Mouse (Mus musculus) CD4-positive, CD25-positive, alpha-beta regulatory T cell, adult 2 months (primary cell): ENCODE measurements around the gene Eif3f.
A peak's percentile ranks its signal among the peaks of the same experiment; 100 is the strongest.

Experiments used
- DNase-seq: peaks from one replicate; pipeline ENCODE4 v3.0.0-alpha.2; 2012; ENCODE audit warnings: low read depth, low spot score

The Eif3f gene

GRCm38 (mm10) chr7:108933794-108934731 lies at the start of gene Eif3f:
TSS of gene Eif3f (plus strand) at chr7:108934417.
- peak; percentile 97 for DNase-seq

DNA sequence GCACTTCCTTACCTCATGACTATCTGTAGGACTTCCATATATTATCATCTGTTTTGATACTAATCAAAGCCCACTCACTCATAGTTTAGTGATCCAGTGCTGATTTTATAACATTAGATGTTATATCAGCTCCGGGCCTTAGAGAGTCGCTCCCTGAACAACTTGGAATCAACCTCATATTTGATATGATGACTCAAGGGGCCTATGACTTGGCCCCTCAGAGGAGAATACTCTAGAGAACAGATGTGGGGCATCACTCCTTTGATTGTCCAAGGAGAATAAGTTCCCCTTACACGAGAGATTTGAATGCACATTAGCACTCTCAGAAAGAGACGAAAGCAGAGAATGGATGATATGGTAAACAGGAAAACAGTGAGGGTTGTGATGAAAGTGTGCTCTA lies 49.3 kb upstream of the Eif3f start, which contains the start of gene Olfr518:
Olfr518 (minus strand) TSS at position 101 of the 400 bp plus-strand sequence.
- no peak for DNase-seq

DNA sequence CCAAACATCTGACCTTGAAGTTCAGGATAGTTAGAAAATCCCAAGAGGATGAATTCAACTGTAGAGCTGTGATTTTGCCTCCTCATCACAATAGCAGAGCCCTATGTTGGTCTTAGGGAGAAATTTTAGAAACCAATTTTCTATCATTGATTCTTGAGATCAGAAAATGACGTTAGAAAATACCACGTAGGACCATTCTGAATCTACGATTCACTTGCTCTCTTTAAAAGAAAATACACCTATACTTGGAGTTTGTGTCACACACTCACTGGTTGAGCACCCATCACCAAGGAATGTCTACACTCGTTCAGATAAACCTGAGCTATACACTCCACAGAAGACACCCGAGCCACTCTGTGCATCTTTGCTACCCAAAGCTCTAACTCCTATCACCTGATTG lies 39.9 kb upstream of the Eif3f start, which contains the start of gene Olfr519:
Olfr519 (minus strand) TSS at position 101 of the 400 bp plus-strand sequence.
- no peak for DNase-seq

DNA sequence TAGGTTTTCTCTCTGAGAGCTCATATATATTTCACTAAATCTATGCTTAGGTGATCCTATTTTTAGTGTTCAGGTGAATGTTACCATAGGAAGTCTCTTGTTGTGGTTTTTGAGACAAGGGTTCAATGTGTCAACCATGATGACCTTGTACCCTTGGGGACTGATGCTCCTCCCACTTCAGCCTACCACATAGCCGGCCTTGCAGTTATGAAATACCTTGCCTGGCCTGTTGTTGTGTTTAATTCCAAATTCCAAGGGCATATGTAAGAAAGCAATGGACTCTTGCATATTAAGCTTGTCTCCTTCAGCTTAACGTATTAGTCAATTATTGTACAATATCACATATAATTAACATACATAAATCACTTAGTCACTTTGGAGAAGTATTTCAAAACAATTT lies 30.2 kb upstream of the Eif3f start:
- no peak for DNase-seq

- DNase-seq: no peak
Measured at GRCm38 (mm10) chr7:108927043-108927442, 7.2 kb upstream of the Eif3f start.

DNA sequence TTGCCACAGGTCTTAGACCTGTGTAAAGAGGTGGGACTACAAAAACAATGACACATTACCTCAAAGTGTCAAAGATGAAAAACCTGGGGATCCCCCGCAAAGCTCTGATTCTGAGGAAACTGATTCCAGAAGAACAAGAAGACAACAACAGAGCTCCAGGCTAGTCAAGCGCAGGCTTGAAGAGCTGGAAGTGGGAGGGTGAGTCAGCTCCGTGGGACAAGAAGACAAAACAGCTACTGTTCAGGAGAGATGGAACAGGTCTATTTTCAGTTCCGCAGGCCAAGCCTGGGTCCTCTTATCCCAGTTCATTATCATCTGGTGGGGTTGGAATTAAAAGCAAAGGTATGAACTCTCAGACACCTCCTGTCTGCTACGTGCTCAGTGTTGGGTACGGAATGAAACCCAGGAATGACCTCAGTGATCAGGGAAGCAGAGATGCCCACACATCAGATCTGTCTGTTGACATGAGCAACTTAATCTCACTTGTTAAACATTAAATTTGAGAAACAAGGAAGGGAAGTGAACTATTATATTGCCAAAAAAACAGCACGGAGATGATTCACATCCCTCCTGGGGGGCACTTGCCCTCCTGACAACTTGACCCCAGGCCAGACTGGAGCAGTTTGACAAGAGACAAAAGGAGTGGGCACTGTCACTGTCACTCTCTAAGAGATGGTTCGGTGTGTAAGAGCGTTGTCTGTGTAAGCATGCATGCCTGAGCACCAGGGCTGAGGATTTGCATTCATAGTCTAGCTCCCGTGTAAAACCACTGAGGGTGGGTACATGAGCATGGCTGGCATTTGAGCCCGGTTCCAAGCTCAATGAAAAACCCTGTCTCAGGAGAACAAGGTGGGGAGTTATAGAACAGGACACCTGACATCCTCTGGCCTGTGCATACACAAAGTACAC lies 5.7 kb upstream of the Eif3f start:
- no peak for DNase-seq

- DNase-seq: no peak
Measured at GRCm38 (mm10) chr7:108929726-108930393, 4.4 kb upstream of the Eif3f start, which contains the start of gene Nlrp10. TSS of gene Nlrp10 (minus strand) at chr7:108930178.

DNA sequence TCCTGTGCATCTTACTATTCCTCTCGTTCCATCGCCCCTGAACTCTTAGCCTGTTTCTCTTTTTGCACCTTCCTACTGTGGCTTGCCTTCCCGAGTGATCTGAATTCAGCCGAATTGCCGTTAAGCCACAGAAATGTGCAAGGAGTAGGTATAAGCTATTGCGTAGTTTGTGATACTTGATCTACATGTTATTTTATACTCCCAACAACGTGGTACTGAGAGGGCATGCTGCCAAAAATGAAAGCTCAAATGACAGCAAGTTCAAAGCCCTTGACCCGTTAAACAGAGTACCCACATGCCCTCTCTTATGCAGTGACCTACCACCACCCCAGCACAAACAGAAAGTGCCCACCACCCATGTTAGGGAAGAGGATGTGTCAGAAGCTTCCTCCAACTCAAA lies 619 bp downstream of the Eif3f start:
- DNase-seq: no peak

DNA sequence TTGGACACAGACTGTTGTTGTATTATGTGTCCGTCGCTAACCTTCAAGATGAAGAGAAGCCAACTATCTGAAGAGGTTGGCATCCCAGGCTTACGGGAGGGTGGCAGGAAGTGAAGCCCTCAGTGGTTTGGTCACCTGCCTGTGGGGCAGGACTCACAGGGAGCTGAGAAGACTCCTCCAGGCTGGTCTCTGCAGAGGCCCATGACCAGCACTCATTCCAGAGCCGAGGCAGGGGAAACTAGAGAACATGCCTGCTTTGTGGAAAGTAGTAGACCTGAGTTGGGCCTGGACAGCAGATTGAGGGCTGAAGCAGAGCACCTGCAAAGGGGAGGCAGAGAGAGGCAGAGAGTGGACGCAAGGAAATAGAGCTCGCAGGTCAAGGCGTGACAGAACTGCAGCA lies 1.2 kb downstream of the Eif3f start:
- no peak for DNase-seq

DNA sequence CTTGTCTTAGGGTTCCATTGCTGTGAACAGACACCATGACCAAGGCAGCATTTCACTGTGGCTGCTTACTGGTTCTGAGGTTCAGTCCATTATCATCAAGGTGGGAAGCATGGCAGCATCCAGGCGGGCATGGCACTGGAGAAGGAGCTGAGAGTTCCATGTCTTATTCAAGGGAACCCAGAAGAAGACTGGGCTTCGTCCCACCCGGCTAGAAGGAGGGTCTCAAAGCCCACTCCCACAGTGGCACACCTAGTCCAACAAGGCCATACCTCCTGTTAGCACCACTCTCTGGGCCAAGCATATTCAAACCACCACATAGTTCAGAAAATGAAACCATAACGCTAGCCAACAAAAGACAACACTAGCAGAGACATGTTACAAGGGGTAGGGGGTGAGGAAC lies 2.4 kb downstream of the Eif3f start:
- no peak for DNase-seq

- no peak for DNase-seq
Measured at GRCm38 (mm10) chr7:108941466-108941865, 7.2 kb downstream of the Eif3f start.

- DNase-seq: peak; percentile 71
Measured at GRCm38 (mm10) chr7:108944002-108944401, 9.8 kb downstream of the Eif3f start.

GRCm38 (mm10) chr7:108948611-108949010 lies 14.4 kb downstream of the Eif3f start:
- DNase-seq: no peak

DNA sequence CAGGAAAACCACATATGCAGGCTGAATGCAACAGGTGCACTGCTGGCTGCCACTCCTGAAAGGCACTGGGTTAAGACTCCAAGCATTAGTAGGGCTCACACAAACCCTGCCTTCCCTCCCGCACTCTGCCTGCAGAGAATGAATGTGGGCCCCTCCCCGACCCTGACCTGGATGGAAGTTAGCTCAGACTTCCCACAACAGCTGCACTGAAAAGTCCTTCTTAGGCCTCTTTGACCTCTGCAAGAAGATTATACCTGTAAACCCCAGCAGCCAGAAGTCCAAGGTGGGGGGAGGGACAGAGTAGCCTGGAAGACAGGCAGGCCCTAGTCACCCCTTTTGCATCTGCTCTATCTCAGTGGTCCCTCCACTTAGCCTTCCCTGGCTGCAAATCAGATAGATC lies 15.1 kb downstream of the Eif3f start:
- DNase-seq: no peak

- peak; percentile 92 for DNase-seq
Measured at GRCm38 (mm10) chr7:108950312-108950761, 16.1 kb downstream of the Eif3f start, which contains the start of gene Tub. TSS of gene Tub (plus strand) at chr7:108950338.

GRCm38 (mm10) chr7:108950762-108951331 lies 16.6 kb downstream of the Eif3f start:
- DNase-seq: peak; percentile 36

- no peak for DNase-seq
Measured at GRCm38 (mm10) chr7:108952801-108953200, 18.6 kb downstream of the Eif3f start.

- DNase-seq: peak; percentile 65
Measured at GRCm38 (mm10) chr7:108954185-108954584, 20.0 kb downstream of the Eif3f start.

- no peak for DNase-seq
Measured at GRCm38 (mm10) chr7:108957734-108958133, 23.5 kb downstream of the Eif3f start.

GRCm38 (mm10) chr7:108965968-108966367 lies 31.8 kb downstream of the Eif3f start:
- peak; percentile 23 for DNase-seq
